Mouse (Mus musculus) MEL (cell line): ENCODE results near the gene Cenpf.

Experiments used
- E2F4 ChIP-seq: IDR thresholded peaks from 2 replicates; pipeline ENCODE4 v1.6.1; 2011; ENCODE audit warnings: low read depth, low read length, improper control_type of control experiment, borderline replicate concordance
- ZC3H11A ChIP-seq: IDR thresholded peaks from 2 replicates; pipeline ENCODE4 v1.6.1; 2012; ENCODE audit warnings: low read depth, mild to moderate bottlenecking, inconsistent platforms, low read length, improper control_type of control experiment

- TF ChIP-seq ZC3H11A (no peak), E2F4 (no peak)
Measured at GRCm38 (mm10) chr1:189727884-189728783, 40.2 kb upstream of the Cenpf start, which contains the start of gene Ptpn14.
